Mouse (Mus musculus): Measurements from ENCODE around the gene Gm28051. TPM values are rescaled to one million over a fixed set of nuclear protein-coding genes. Genes with fewer than 3 reads are reported as not detected.

Gm28051 gene
- total RNA-seq (2023), result not detected

DNA sequence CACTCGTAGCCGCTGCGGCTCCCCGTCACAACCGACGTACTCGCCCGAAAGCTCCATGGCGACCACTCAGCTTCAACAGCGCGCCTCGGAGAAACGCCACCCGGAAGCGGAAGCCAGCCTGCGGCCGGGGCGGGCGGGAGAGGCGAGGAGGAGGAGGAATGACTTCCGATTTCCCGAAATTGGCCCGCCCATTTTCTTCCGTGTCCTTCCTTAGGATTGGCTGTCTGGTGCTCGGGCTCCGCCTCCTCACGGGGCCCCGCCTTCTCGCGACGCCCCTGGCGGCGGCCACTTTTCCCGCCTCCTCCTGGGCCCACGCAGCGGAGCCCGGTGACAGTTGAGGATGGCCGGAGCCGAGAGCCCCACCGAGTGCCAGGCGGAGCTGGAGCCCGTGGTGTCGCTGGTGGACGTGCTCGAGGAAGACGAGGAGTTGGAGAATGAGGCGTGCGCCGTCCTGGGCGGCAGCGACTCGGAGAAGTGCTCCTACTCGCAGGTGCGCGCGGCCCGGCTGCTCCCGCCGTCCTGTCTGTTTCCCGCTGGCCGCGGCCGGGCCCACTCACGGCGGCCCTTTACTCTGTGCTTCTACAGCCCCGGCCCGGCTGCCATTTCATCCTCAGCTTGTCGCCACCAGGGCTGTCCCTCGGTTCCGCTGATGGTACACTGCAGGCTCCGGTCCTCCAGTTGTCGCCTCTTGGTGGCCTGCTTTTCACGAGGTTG lies at the start of gene Gm28051, which contains the start of the genes Gon7 and Ubr7:
TSS of gene Gm28051 (minus strand) at position 77 of the 714 bp plus-strand sequence.
TSS of gene Gon7 (minus strand) at position 115 of the 714 bp plus-strand sequence.
TSS of gene Ubr7 (plus strand) at position 279 of the 714 bp plus-strand sequence.

GRCm38 (mm10) chr12:102758403-102758756 lies 815 bp upstream of the Gm28051 start, which contains the start of gene Gm20604:
TSS of gene Gm20604 (minus strand) at chr12:102758672.

GRCm38 (mm10) chr12:102743589-102744574 lies 13.7 kb downstream of the Gm28051 start, which contains the start of the genes Moap1 and Tmem251:
TSS of gene Moap1 (minus strand) at chr12:102743661.
TSS of gene Tmem251 (plus strand) at chr12:102743762.

DNA sequence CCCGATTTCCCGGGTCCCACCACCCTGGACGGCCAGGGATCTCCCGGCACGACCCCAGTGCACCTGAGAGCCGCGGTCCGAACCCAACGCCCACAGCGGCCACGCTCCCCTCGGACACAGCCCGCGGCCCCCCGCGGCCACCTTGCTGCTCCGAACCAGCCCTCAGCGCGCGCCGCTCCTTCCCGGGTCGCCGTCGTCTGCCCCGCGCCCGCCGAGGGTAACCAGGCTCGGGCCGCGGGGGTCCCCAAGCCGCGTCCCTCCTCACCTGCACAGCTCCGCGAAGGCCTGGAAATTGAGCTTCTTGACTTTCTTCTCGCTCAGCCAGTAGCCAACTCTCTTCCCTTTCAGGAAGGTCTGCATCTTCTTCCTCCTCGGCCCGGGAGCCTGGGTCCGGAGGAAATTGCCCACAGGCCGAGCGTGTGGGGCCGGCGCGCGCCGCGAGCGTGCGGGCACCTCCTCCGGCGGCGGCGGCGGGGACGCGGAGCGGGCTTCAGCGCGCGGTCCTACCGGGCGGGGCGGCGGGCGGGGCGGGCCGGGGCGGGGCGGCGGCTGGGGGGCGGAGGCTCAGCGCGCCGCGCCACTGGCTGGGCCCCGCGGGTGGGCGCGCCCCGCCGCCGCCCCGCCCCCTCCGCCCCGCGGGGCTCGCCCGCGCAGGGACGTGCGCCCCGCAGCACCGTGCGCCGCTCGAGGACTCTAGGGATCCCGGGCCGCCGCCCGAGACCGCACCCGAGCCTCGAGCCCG lies 52.9 kb downstream of the Gm28051 start, which contains the start of gene Itpk1:
TSS of gene Itpk1 (minus strand) at position 474 of the 742 bp plus-strand sequence.

Other genes with a start within 250 kb of the Gm28051 start
- gene Chga, start 202.8 kb downstream of the Gm28051 start, total RNA-seq (2023), result not detected
- gene Itpk1, start 52.8 kb downstream of the Gm28051 start, total RNA-seq (2023), result 10 to 100 TPM; 29.7 to 31.6 TPM
- 10 to 100 TPM; 11.5 to 12.0 TPM for gene Moap1, start 14.1 kb downstream of the Gm28051 start, total RNA-seq (2023)
- gene Tmem251, start 14.0 kb downstream of the Gm28051 start, total RNA-seq (2023), result 10 to 100 TPM; 12.8 to 13.3 TPM
- gene Gon7, start within 50 bp of the Gm28051 start, total RNA-seq (2023), result 10 to 100 TPM; 13.4 to 22.7 TPM
- 10 to 100 TPM; 14.1 to 18.0 TPM for gene Ubr7, start 202 bp upstream of the Gm28051 start, total RNA-seq (2023)
- 1 to 10 TPM; 4.6 to 4.9 TPM for gene Gm20604, start 907 bp upstream of the Gm28051 start, total RNA-seq (2023)
- gene Btbd7, start 120.7 kb upstream of the Gm28051 start, total RNA-seq (2023), result 10 to 100 TPM; 28.3 to 32.9 TPM
- gene Cox8c, start 141.6 kb upstream of the Gm28051 start, total RNA-seq (2023), result not detected
- gene Unc79, start 191.1 kb upstream of the Gm28051 start, total RNA-seq (2023), result not detected